Mouse (Mus musculus) layer of hippocampus, postnatal 14 days (tissue): ENCODE data around the gene Prtg. TPM values are rescaled to one million over a fixed set of nuclear protein-coding genes. Genes with fewer than 3 reads are reported as not detected.

ENCODE experiments used
- DNase-seq, 2 experiments: peaks; one replicate each; pipeline ENCODE4 v3.0.0; 2021 to 2022; ENCODE audit warnings: low spot score in 2 of 2, mixed read lengths in 1 of 2
- total RNA-seq, 2 experiments: library from RNA; stranded (reverse); gene quantifications; 2 replicates each; pipeline ENCODE4 v1.2.3; 2021

Gene Prtg
- total RNA-seq, 2 experiments from 2014 or later, result 0.90 to 1.0 TPM

- no peak for DNase-seq
Measured at GRCm38 (mm10) chr9:72902611-72903010, 95.9 kb downstream of the Prtg start.

GRCm38 (mm10) chr9:72906693-72907103, 100.0 kb downstream of the Prtg start:
- DNase-seq, result peak in 1 of 2 experiments; percentile 29

GRCm38 (mm10) chr9:72911381-72911780, 104.7 kb downstream of the Prtg start:
- no peak for DNase-seq

- no peak for DNase-seq
Measured at GRCm38 (mm10) chr9:72913551-72913950, 106.9 kb downstream of the Prtg start.

GRCm38 (mm10) chr9:72915728-72916127, 109.1 kb downstream of the Prtg start:
- no peak for DNase-seq

- DNase-seq, result no peak
Measured at GRCm38 (mm10) chr9:72923068-72923467, 116.4 kb downstream of the Prtg start.

- DNase-seq, result peak; percentile 32 to 43
Measured at GRCm38 (mm10) chr9:72925021-72925934, 118.6 kb downstream of the Prtg start, which contains the start of gene Pygo1. Gene Pygo1 (plus strand): TSS chr9:72925645.

- peak in 1 of 2 experiments; percentile 46 for DNase-seq
Measured at GRCm38 (mm10) chr9:72925935-72926258, 119.2 kb downstream of the Prtg start.

GRCm38 (mm10) chr9:72931166-72931790, 124.6 kb downstream of the Prtg start:
- DNase-seq, result peak; percentile 62 to 85

GRCm38 (mm10) chr9:72935309-72935708, 128.6 kb downstream of the Prtg start:
- DNase-seq, result no peak

GRCm38 (mm10) chr9:72936301-72936700, 129.6 kb downstream of the Prtg start:
- no peak for DNase-seq

GRCm38 (mm10) chr9:72943424-72943823, 136.8 kb downstream of the Prtg start:
- DNase-seq, result no peak

GRCm38 (mm10) chr9:72944286-72944685, 137.6 kb downstream of the Prtg start:
- no peak for DNase-seq

- DNase-seq, result no peak
Measured at GRCm38 (mm10) chr9:72947010-72947409, 140.3 kb downstream of the Prtg start.

- DNase-seq, result no peak
Measured at GRCm38 (mm10) chr9:72949572-72949971, 142.9 kb downstream of the Prtg start.

- DNase-seq, result no peak
Measured at GRCm38 (mm10) chr9:72954746-72955145, 148.1 kb downstream of the Prtg start.

- peak in 1 of 2 experiments; percentile 45 for DNase-seq
Measured at GRCm38 (mm10) chr9:72955546-72955945, 148.9 kb downstream of the Prtg start.

- peak; percentile 69 to 73 for DNase-seq
Measured at GRCm38 (mm10) chr9:72958521-72959450, 152.1 kb downstream of the Prtg start, which contains the start of the genes Dyx1c1 and Gm44503. Gene Dyx1c1 (plus strand): TSS chr9:72958785. Gene Gm44503 (plus strand): TSS chr9:72958852.

- no peak for DNase-seq
Measured at GRCm38 (mm10) chr9:72961346-72961745, 154.7 kb downstream of the Prtg start.

GRCm38 (mm10) chr9:72961959-72962358, 155.3 kb downstream of the Prtg start:
- DNase-seq, result no peak
